Mouse (Mus musculus): ENCODE measurements around the gene A430078G23Rik.

DNA sequence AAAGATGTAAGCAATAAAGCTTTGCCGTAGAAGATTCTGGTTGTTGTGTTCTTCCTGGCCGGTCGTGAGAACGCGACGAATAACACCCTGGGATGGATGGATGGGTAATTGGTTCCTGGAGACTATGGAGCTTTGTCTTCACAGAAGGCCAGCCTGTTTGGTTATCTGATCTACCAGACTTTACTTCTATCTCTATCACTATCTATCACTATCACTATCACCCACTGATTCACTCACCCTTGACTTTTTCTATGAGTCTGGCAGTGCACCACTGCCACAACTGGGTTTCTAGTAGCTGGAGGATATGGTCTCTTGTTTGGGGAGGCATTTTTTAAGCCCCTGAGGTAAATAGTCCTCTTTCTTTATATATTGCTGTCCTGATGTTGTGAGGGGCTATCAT lies 7.9 kb upstream of the A430078G23Rik start:
- TF ChIP-seq CTCF (IDR thresholded peaks at IDR 0.05; ENCODE audit: low read depth) (no peak), EP300 (IDR thresholded peaks at IDR 0.05; ENCODE audit: low read depth) (no peak)

Data from liver, embryonic 14.5 days (tissue).